Mouse (Mus musculus): ENCODE measurements at regions not wholly inside any gene's neighbourhood (a gene's known extent, or its start where the extent isn't known, plus 50 kb on each side); places are given as distances from the start of the nearest gene placed in this dataset.

GRCm38 (mm10) chr16:24175235-24175760 is 186.6 kb upstream of the Bcl6 start:
- ATAC-seq (replicated peaks in 1 of 2; ENCODE audit: insufficient read depth in 1 of 2, low FRiP score in 2 of 2, low TSS enrichment in 1 of 2, low read depth in 1 of 2, poor library complexity in 2 of 2, severe bottlenecking in 2 of 2) = no peak

- no peak for ATAC-seq (replicated peaks in 1 of 2; ENCODE audit: insufficient read depth in 1 of 2, low FRiP score in 2 of 2, low TSS enrichment in 1 of 2, low read depth in 1 of 2, poor library complexity in 2 of 2, severe bottlenecking in 2 of 2)
Observed at GRCm38 (mm10) chr16:24174595-24174994, 185.9 kb upstream of the Bcl6 start.

GRCm38 (mm10) chr16:24173783-24174518 is 185.3 kb upstream of the Bcl6 start:
- no peak for ATAC-seq (replicated peaks in 1 of 2; ENCODE audit: insufficient read depth in 1 of 2, low FRiP score in 2 of 2, low TSS enrichment in 1 of 2, low read depth in 1 of 2, poor library complexity in 2 of 2, severe bottlenecking in 2 of 2)

- ATAC-seq (replicated peaks in 1 of 2; ENCODE audit: insufficient read depth in 1 of 2, low FRiP score in 2 of 2, low TSS enrichment in 1 of 2, low read depth in 1 of 2, poor library complexity in 2 of 2, severe bottlenecking in 2 of 2) = no peak
Observed at GRCm38 (mm10) chr16:24172653-24173052, 184.0 kb upstream of the Bcl6 start.

GRCm38 (mm10) chr16:24172065-24172464 is 183.4 kb upstream of the Bcl6 start:
- ATAC-seq (replicated peaks in 1 of 2; ENCODE audit: insufficient read depth in 1 of 2, low FRiP score in 2 of 2, low TSS enrichment in 1 of 2, low read depth in 1 of 2, poor library complexity in 2 of 2, severe bottlenecking in 2 of 2) = no peak

GRCm38 (mm10) chr16:24171161-24171560 is 182.5 kb upstream of the Bcl6 start:
- no peak for ATAC-seq (replicated peaks in 1 of 2; ENCODE audit: insufficient read depth in 1 of 2, low FRiP score in 2 of 2, low TSS enrichment in 1 of 2, low read depth in 1 of 2, poor library complexity in 2 of 2, severe bottlenecking in 2 of 2)

GRCm38 (mm10) chr16:24166496-24166895 is 177.8 kb upstream of the Bcl6 start:
- no peak for ATAC-seq (replicated peaks in 1 of 2; ENCODE audit: insufficient read depth in 1 of 2, low FRiP score in 2 of 2, low TSS enrichment in 1 of 2, low read depth in 1 of 2, poor library complexity in 2 of 2, severe bottlenecking in 2 of 2)

- ATAC-seq (replicated peaks in 1 of 2; ENCODE audit: insufficient read depth in 1 of 2, low FRiP score in 2 of 2, low TSS enrichment in 1 of 2, low read depth in 1 of 2, poor library complexity in 2 of 2, severe bottlenecking in 2 of 2) = peak; percentile 49 to 72
Observed at GRCm38 (mm10) chr16:24165461-24166081, 176.9 kb upstream of the Bcl6 start.

GRCm38 (mm10) chr16:24160705-24161285 is 172.1 kb upstream of the Bcl6 start:
- ATAC-seq (replicated peaks in 1 of 2; ENCODE audit: insufficient read depth in 1 of 2, low FRiP score in 2 of 2, low TSS enrichment in 1 of 2, low read depth in 1 of 2, poor library complexity in 2 of 2, severe bottlenecking in 2 of 2) = no peak

GRCm38 (mm10) chr16:24159336-24159735 is 170.7 kb upstream of the Bcl6 start:
- ATAC-seq (replicated peaks in 1 of 2; ENCODE audit: insufficient read depth in 1 of 2, low FRiP score in 2 of 2, low TSS enrichment in 1 of 2, low read depth in 1 of 2, poor library complexity in 2 of 2, severe bottlenecking in 2 of 2) = no peak

GRCm38 (mm10) chr16:24157753-24158152 is 169.1 kb upstream of the Bcl6 start:
- ATAC-seq (replicated peaks in 1 of 2; ENCODE audit: insufficient read depth in 1 of 2, low FRiP score in 2 of 2, low TSS enrichment in 1 of 2, low read depth in 1 of 2, poor library complexity in 2 of 2, severe bottlenecking in 2 of 2) = no peak

GRCm38 (mm10) chr16:24156729-24157430 is 168.2 kb upstream of the Bcl6 start:
- ATAC-seq (replicated peaks in 1 of 2; ENCODE audit: insufficient read depth in 1 of 2, low FRiP score in 2 of 2, low TSS enrichment in 1 of 2, low read depth in 1 of 2, poor library complexity in 2 of 2, severe bottlenecking in 2 of 2) = no peak

GRCm38 (mm10) chr16:24154816-24155357 is 166.2 kb upstream of the Bcl6 start:
- no peak for ATAC-seq (replicated peaks in 1 of 2; ENCODE audit: insufficient read depth in 1 of 2, low FRiP score in 2 of 2, low TSS enrichment in 1 of 2, low read depth in 1 of 2, poor library complexity in 2 of 2, severe bottlenecking in 2 of 2)

- no peak for ATAC-seq (replicated peaks in 1 of 2; ENCODE audit: insufficient read depth in 1 of 2, low FRiP score in 2 of 2, low TSS enrichment in 1 of 2, low read depth in 1 of 2, poor library complexity in 2 of 2, severe bottlenecking in 2 of 2)
Observed at GRCm38 (mm10) chr16:24153943-24154342, 165.3 kb upstream of the Bcl6 start.

GRCm38 (mm10) chr16:24151831-24152247 is 163.2 kb upstream of the Bcl6 start:
- ATAC-seq (replicated peaks in 1 of 2; ENCODE audit: insufficient read depth in 1 of 2, low FRiP score in 2 of 2, low TSS enrichment in 1 of 2, low read depth in 1 of 2, poor library complexity in 2 of 2, severe bottlenecking in 2 of 2) = no peak

GRCm38 (mm10) chr16:24151178-24151725 is 162.6 kb upstream of the Bcl6 start:
- peak; percentile 87 to 94 for ATAC-seq (replicated peaks in 1 of 2; ENCODE audit: insufficient read depth in 1 of 2, low FRiP score in 2 of 2, low TSS enrichment in 1 of 2, low read depth in 1 of 2, poor library complexity in 2 of 2, severe bottlenecking in 2 of 2)

- no peak for ATAC-seq (replicated peaks in 1 of 2; ENCODE audit: insufficient read depth in 1 of 2, low FRiP score in 2 of 2, low TSS enrichment in 1 of 2, low read depth in 1 of 2, poor library complexity in 2 of 2, severe bottlenecking in 2 of 2)
Observed at GRCm38 (mm10) chr16:24150512-24150911, 161.9 kb upstream of the Bcl6 start.

All from hematopoietic stem cell, adult 5-6 weeks (primary cell).